Mouse (Mus musculus) lung, embryonic 15.5 days (tissue): ENCODE measurements around the gene Slit3. TPM values are rescaled to one million over a fixed set of nuclear protein-coding genes. Genes with fewer than 3 reads are reported as not detected.
A peak's percentile ranks its signal among the peaks of the same experiment; 100 is the strongest.

ENCODE experiments used
- ATAC-seq: fragments of 200-750 bp; cut with Nextera tagmentation; 2 replicates; pipeline ENCODE4 v1.8.0; 2017; ENCODE audit warnings: moderate number of reproducible peaks, borderline replicate concordance; ENCODE audit not compliant: low FRiP score, low TSS enrichment; ENCODE audit errors: extremely low read depth
- H3K27ac ChIP-seq: fragments of 300-500 bp; sonication (generic); 2 replicates; pipeline ENCODE4 v1.5.1; 2015; ENCODE audit warnings: moderate library complexity, mild to moderate bottlenecking, inconsistent platforms
- H3K27me3 ChIP-seq: fragments of 300-500 bp; sonication (generic); 2 replicates; pipeline ENCODE4 v1.6.1; 2015; ENCODE audit warnings: inconsistent platforms
- H3K36me3 ChIP-seq: fragments of 300-500 bp; sonication (generic); 2 replicates; pipeline ENCODE4 v1.6.1; 2015; ENCODE audit warnings: inconsistent platforms
- H3K4me1 ChIP-seq: fragments of 300-500 bp; sonication (generic); 2 replicates; pipeline ENCODE4 v1.6.1; 2015; ENCODE audit warnings: inconsistent platforms
- H3K4me2 ChIP-seq: fragments of 300-500 bp; sonication (generic); 2 replicates; pipeline ENCODE4 v1.6.1; 2015; ENCODE audit warnings: inconsistent platforms, mild to moderate bottlenecking, moderate library complexity
- H3K4me3 ChIP-seq: fragments of 300-500 bp; sonication (generic); 2 replicates; pipeline ENCODE4 v1.5.1; 2015; ENCODE audit warnings: mild to moderate bottlenecking, inconsistent platforms
- H3K9ac ChIP-seq: fragments of 300-500 bp; sonication (generic); 2 replicates; pipeline ENCODE4 v1.6.1; 2015; ENCODE audit warnings: inconsistent platforms
- H3K9me3 ChIP-seq: fragments of 300-500 bp; sonication (generic); 2 replicates; pipeline ENCODE4 v1.6.1; 2016; ENCODE audit warnings: inconsistent platforms
- WGBS: fragments of 180-500 bp; shearing (Covaris S2); methylation state at CpG from one replicate; pipeline ENCODE4 v1.1.7; 2015; 5-methylcytosine and 5-hydroxymethylcytosine counted together
- polyA plus RNA-seq: library from polyadenylated mRNA; unstranded; fragments of >200 nt; fragmentation: Nextera tagmentation; extraction: Ambion mirVana; gene quantifications from 2 replicates; pipeline ENCODE4 v1.2.1, GENCODE M21; 2015

The Slit3 gene
- polyA plus RNA-seq, 1 experiment from 2014 or later = 21.4 TPM

- no peaks in the 10 kb centered on the region for H3K9me3 ChIP-seq
- H3K4me1 ChIP-seq = peaks cover 50% of the 10 kb centered on the region
- H3K27me3 ChIP-seq = peaks cover 18% of the 10 kb centered on the region; the same call in 1 of the 2 replicates
- 59% methylated on average over 5 of the region's 5 CpGs for WGBS
- H3K4me3 ChIP-seq = no peak overlapping the region
- no peaks in the 10 kb centered on the region for H3K36me3 ChIP-seq
- H3K27ac ChIP-seq = no peak overlapping the region
- H3K9ac ChIP-seq = no peak overlapping the region
- no peak overlapping the region for H3K4me2 ChIP-seq
- ATAC-seq = no peak
These were observed 161.1 kb downstream of the Slit3 start for GRCm38 (mm10) chr11:35282001-35282632.

- no peak overlapping the region for H3K4me2 ChIP-seq
- H3K4me3 ChIP-seq = no peak overlapping the region
- no peaks in the 10 kb centered on the region for H3K9me3 ChIP-seq
- H3K27me3 ChIP-seq = peaks cover 18% of the 10 kb centered on the region; the same call in 1 of the 2 replicates
- no peak overlapping the region for H3K27ac ChIP-seq
- H3K36me3 ChIP-seq = no peaks in the 10 kb centered on the region
- peak; percentile 60; the same call in 1 of the 2 replicates for ATAC-seq
- H3K9ac ChIP-seq = no peak overlapping the region
- 22% methylated on average over 12 of the region's 12 CpGs for WGBS
- peaks cover 46% of the 10 kb centered on the region for H3K4me1 ChIP-seq
These were observed 162.0 kb downstream of the Slit3 start for GRCm38 (mm10) chr11:35282825-35283571.

- Histone ChIP-seq H3K4me3 (no peak overlapping the region), H3K27ac (no peak overlapping the region), H3K27me3 (peaks cover 16% of the 10 kb centered on the region; the same call in 1 of the 2 replicates), H3K4me1 (peaks cover 42% of the 10 kb centered on the region), H3K36me3 (no peaks in the 10 kb centered on the region), H3K4me2 (no peak overlapping the region), H3K9ac (no peak overlapping the region), H3K9me3 (no peaks in the 10 kb centered on the region)
- 65% methylated on average over 3 of the region's 3 CpGs for WGBS
- ATAC-seq = no peak
These were observed 162.7 kb downstream of the Slit3 start for GRCm38 (mm10) chr11:35283767-35284166.

GRCm38 (mm10) chr11:35286578-35287390 lies 165.8 kb downstream of the Slit3 start:
- Histone ChIP-seq H3K4me3 (no peak overlapping the region), H3K9me3 (no peaks in the 10 kb centered on the region), H3K9ac (no peak overlapping the region), H3K36me3 (no peaks in the 10 kb centered on the region), H3K4me2 (no peak overlapping the region), H3K4me1 (peaks cover 21% of the 10 kb centered on the region), H3K27ac (no peak overlapping the region), H3K27me3 (peaks cover 9% of the 10 kb centered on the region; the same call in 1 of the 2 replicates)
- 73% methylated on average over 13 of the region's 13 CpGs for WGBS
- ATAC-seq = no peak

- Histone ChIP-seq H3K27me3 (0 out of 2 replicates have a peak, but pooled peaks cover under 1% of the 10 kb centered on the region), H3K9me3 (no peaks in the 10 kb centered on the region), H3K4me1 (peaks cover 10% of the 10 kb centered on the region), H3K27ac (no peak overlapping the region), H3K9ac (no peak overlapping the region), H3K36me3 (no peaks in the 10 kb centered on the region), H3K4me3 (no peak overlapping the region), H3K4me2 (no peak overlapping the region)
- no peak for ATAC-seq
- WGBS = 87% methylated on average over 7 of the region's 7 CpGs
These were observed 167.0 kb downstream of the Slit3 start for GRCm38 (mm10) chr11:35288056-35288455.

- Histone ChIP-seq H3K4me1 (peaks cover 6% of the 10 kb centered on the region; the same call in 1 of the 2 replicates), H3K9ac (no peak overlapping the region), H3K4me2 (no peak overlapping the region), H3K4me3 (no peak overlapping the region), H3K27me3 (no peaks in the 10 kb centered on the region), H3K36me3 (no peaks in the 10 kb centered on the region), H3K27ac (no peak overlapping the region), H3K9me3 (no peaks in the 10 kb centered on the region)
- ATAC-seq = no peak
- 49% methylated on average over 14 of the region's 14 CpGs for WGBS
These were observed 167.8 kb downstream of the Slit3 start for GRCm38 (mm10) chr11:35288761-35289278.

GRCm38 (mm10) chr11:35292228-35292747 lies 171.3 kb downstream of the Slit3 start:
- no peak overlapping the region for H3K27ac ChIP-seq
- 76% methylated on average over 8 of the region's 8 CpGs for WGBS
- H3K4me3 ChIP-seq = no peak overlapping the region
- no peak for ATAC-seq
- H3K36me3 ChIP-seq = no peaks in the 10 kb centered on the region
- no peak overlapping the region for H3K4me2 ChIP-seq
- no peaks in the 10 kb centered on the region for H3K9me3 ChIP-seq
- no peak overlapping the region for H3K9ac ChIP-seq
- H3K27me3 ChIP-seq = no peaks in the 10 kb centered on the region
- H3K4me1 ChIP-seq = peaks cover 23% of the 10 kb centered on the region

- Histone ChIP-seq H3K27ac (no peak overlapping the region), H3K4me2 (no peak overlapping the region), H3K36me3 (no peaks in the 10 kb centered on the region), H3K4me3 (no peak overlapping the region), H3K27me3 (no peaks in the 10 kb centered on the region), H3K4me1 (peaks cover 28% of the 10 kb centered on the region), H3K9ac (no peak overlapping the region), H3K9me3 (no peaks in the 10 kb centered on the region)
- WGBS = 51% methylated on average over 5 of the region's 5 CpGs
- no peak for ATAC-seq
These were observed 172.2 kb downstream of the Slit3 start for GRCm38 (mm10) chr11:35293197-35293596.

GRCm38 (mm10) chr11:35294670-35295069 lies 173.6 kb downstream of the Slit3 start:
- peaks cover 22% of the 10 kb centered on the region for H3K4me1 ChIP-seq
- H3K27ac ChIP-seq = no peak overlapping the region
- no peak overlapping the region for H3K4me2 ChIP-seq
- WGBS = 59% methylated on average over 7 of the region's 7 CpGs
- no peak overlapping the region for H3K4me3 ChIP-seq
- no peaks in the 10 kb centered on the region for H3K9me3 ChIP-seq
- no peaks in the 10 kb centered on the region for H3K27me3 ChIP-seq
- H3K36me3 ChIP-seq = no peaks in the 10 kb centered on the region
- ATAC-seq = no peak
- H3K9ac ChIP-seq = no peak overlapping the region

- no peak overlapping the region for H3K9ac ChIP-seq
- H3K4me2 ChIP-seq = no peak overlapping the region
- H3K36me3 ChIP-seq = no peaks in the 10 kb centered on the region
- no peaks in the 10 kb centered on the region for H3K9me3 ChIP-seq
- peaks cover 22% of the 10 kb centered on the region for H3K4me1 ChIP-seq
- ATAC-seq = no peak
- WGBS = 40% methylated on average over 3 of the region's 3 CpGs
- H3K4me3 ChIP-seq = no peak overlapping the region
- no peak overlapping the region for H3K27ac ChIP-seq
- H3K27me3 ChIP-seq = no peaks in the 10 kb centered on the region
These were observed 174.3 kb downstream of the Slit3 start for GRCm38 (mm10) chr11:35295162-35295799.

- no peak for ATAC-seq
- H3K9me3 ChIP-seq = no peaks in the 10 kb centered on the region
- H3K27ac ChIP-seq = no peak overlapping the region
- whole genome bisulfite sequencing = 93% methylated on average over 5 of the region's 5 CpGs
- H3K27me3 ChIP-seq = no peaks in the 10 kb centered on the region
- H3K36me3 ChIP-seq = no peaks in the 10 kb centered on the region
- no peak overlapping the region for H3K9ac ChIP-seq
- H3K4me1 ChIP-seq = peaks cover 22% of the 10 kb centered on the region
- H3K4me3 ChIP-seq = no peak overlapping the region
- H3K4me2 ChIP-seq = no peak overlapping the region
These were observed 175.8 kb downstream of the Slit3 start for GRCm38 (mm10) chr11:35296803-35297202.
